Mouse (Mus musculus): ENCODE measurements at regions not wholly inside any gene's neighbourhood (a gene's known extent, or its start where the extent isn't known, plus 50 kb on each side); places are given as distances from the start of the nearest gene placed in this dataset.

- TF ChIP-seq CTCF (IDR thresholded peaks at IDR 0.05; ENCODE audit: low read depth, low read length), result no peak
- no peak for TF ChIP-seq POLR2A (IDR thresholded peaks at IDR 0.05; ENCODE audit: extremely low read depth, insufficient read depth, low read length)
Measured at GRCm38 (mm10) chr16:74597735-74598340, 186.2 kb upstream of the Robo2 start.

Measured in liver, adult 2 months (tissue).